Mouse (Mus musculus) ES-E14 (cell line): ENCODE results near the gene Rsf1.

Source experiments
- MAFK ChIP-seq: IDR thresholded peaks from 2 replicates; pipeline ENCODE4 v1.6.1; 2014; ENCODE audit warnings: mild to moderate bottlenecking, low read depth, low read length, inconsistent platforms; ENCODE audit not compliant: insufficient read depth
- ZNF384 ChIP-seq: IDR thresholded peaks from 2 replicates; pipeline ENCODE4 v1.6.1; 2012; ENCODE audit warnings: low read depth, low read length, inconsistent platforms

DNA sequence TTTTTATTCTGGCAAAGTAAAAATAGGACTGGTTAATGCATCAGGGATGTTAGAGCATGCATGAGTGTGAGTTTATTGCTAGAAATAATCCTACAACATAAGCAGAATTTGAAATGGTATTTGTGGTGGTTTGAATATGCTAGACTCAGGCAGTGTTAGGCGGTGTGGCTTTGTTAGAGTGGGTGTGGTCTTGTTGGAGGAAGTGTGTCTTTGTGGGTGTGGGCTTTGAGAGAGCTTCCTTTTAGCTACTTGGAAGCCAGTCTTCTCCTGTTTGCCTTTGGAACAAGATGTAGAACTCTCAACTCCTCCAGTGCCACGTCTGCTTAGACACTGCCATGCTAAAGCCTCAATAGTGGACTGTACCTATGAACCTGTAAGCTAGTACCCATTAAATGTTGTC, 18.9 kb downstream of the Rsf1 start:
- TF ChIP-seq ZNF384 (no peak), MAFK (no peak)
